Mouse (Mus musculus): ENCODE data around the gene Ttc39a. TPM values are rescaled to one million over a fixed set of nuclear protein-coding genes. Genes with fewer than 3 reads are reported as not detected.

Ttc39a gene
- polyA plus RNA-seq, 1 experiment from 2014 or later = 8.8 TPM

- H3K9me3 ChIP-seq = no peaks in the 10 kb centered on the region
- WGBS = 93% methylated on average over 5 of the region's 5 CpGs
- peaks cover 42% of the 10 kb centered on the region for H3K36me3 ChIP-seq
- peaks cover 58% of the 10 kb centered on the region for H3K4me1 ChIP-seq
- H3K4me2 ChIP-seq = no peak overlapping the region
- H3K27me3 ChIP-seq (replicated peaks) = no peaks in the 10 kb centered on the region
- no peak overlapping the region for H3K4me3 ChIP-seq
- no peak for ATAC-seq (ENCODE audit: extremely low read depth, insufficient number of reproducible peaks, low FRiP score, low TSS enrichment)
- H3K27ac ChIP-seq (replicated peaks) = no peak overlapping the region
- no peak overlapping the region for H3K9ac ChIP-seq
These were observed 34.0 kb downstream of the Ttc39a start for GRCm38 (mm10) chr4:109440381-109440780.

GRCm38 (mm10) chr4:109441000-109441399 is 34.6 kb downstream of the Ttc39a start:
- no peak overlapping the region for H3K4me2 ChIP-seq
- H3K27ac ChIP-seq (replicated peaks) = no peak overlapping the region
- peaks cover 38% of the 10 kb centered on the region for H3K36me3 ChIP-seq
- no peak for ATAC-seq (ENCODE audit: extremely low read depth, insufficient number of reproducible peaks, low FRiP score, low TSS enrichment)
- H3K9me3 ChIP-seq = no peaks in the 10 kb centered on the region
- H3K27me3 ChIP-seq (replicated peaks) = no peaks in the 10 kb centered on the region
- WGBS = 87% methylated on average over 3 of the region's 3 CpGs
- no peak overlapping the region for H3K4me3 ChIP-seq
- H3K4me1 ChIP-seq = peaks cover 64% of the 10 kb centered on the region
- H3K9ac ChIP-seq = no peak overlapping the region

- no peak for ATAC-seq (ENCODE audit: extremely low read depth, insufficient number of reproducible peaks, low FRiP score, low TSS enrichment)
- H3K4me2 ChIP-seq = no peak overlapping the region
These were observed 35.7 kb downstream of the Ttc39a start for GRCm38 (mm10) chr4:109442126-109442525.

GRCm38 (mm10) chr4:109442649-109443048 is 36.2 kb downstream of the Ttc39a start:
- no peak overlapping the region for H3K9ac ChIP-seq
- H3K4me2 ChIP-seq = no peak overlapping the region
- H3K27me3 ChIP-seq (replicated peaks) = no peaks in the 10 kb centered on the region
- 59% methylated on average over 4 of the region's 4 CpGs for WGBS
- H3K27ac ChIP-seq (replicated peaks) = peak overlapping the region; percentile 32
- no peak for ATAC-seq (ENCODE audit: extremely low read depth, insufficient number of reproducible peaks, low FRiP score, low TSS enrichment)
- peaks cover 38% of the 10 kb centered on the region for H3K36me3 ChIP-seq
- H3K4me1 ChIP-seq = peaks cover 75% of the 10 kb centered on the region
- no peaks in the 10 kb centered on the region for H3K9me3 ChIP-seq
- H3K4me3 ChIP-seq = no peak overlapping the region

More at GRCm38 (mm10) chr4:109442126-109442525, 35.7 kb downstream of the Ttc39a start:
- Histone ChIP-seq H3K9me3 (no peaks in the 10 kb centered on the region), H3K9ac (no peak overlapping the region), H3K4me3 (no peak overlapping the region), H3K36me3 (peaks cover 38% of the 10 kb centered on the region), H3K4me1 (peaks cover 75% of the 10 kb centered on the region), H3K27me3 (replicated peaks) (no peaks in the 10 kb centered on the region), H3K27ac (replicated peaks) (no peak overlapping the region; the same call in 1 of the 2 replicates)
- 79% methylated on average over 7 of the region's 7 CpGs for WGBS

GRCm38 (mm10) chr4:109444471-109444870 is 38.0 kb downstream of the Ttc39a start:
- H3K9ac ChIP-seq = no peak overlapping the region
- no peak overlapping the region for H3K4me2 ChIP-seq
- H3K27ac ChIP-seq (replicated peaks) = peak overlapping the region; percentile 69; the same call in 1 of the 2 replicates
- ATAC-seq (ENCODE audit: extremely low read depth, insufficient number of reproducible peaks, low FRiP score, low TSS enrichment) = no peak
- H3K4me1 ChIP-seq = peaks cover 78% of the 10 kb centered on the region
- 76% methylated on average over 6 of the region's 6 CpGs for WGBS
- no peaks in the 10 kb centered on the region for H3K9me3 ChIP-seq
- no peak overlapping the region for H3K4me3 ChIP-seq
- peaks cover 33% of the 10 kb centered on the region for H3K36me3 ChIP-seq
- no peaks in the 10 kb centered on the region for H3K27me3 ChIP-seq (replicated peaks)

- ATAC-seq (ENCODE audit: extremely low read depth, insufficient number of reproducible peaks, low FRiP score, low TSS enrichment) = no peak
- no peak overlapping the region for H3K4me3 ChIP-seq
- H3K27ac ChIP-seq (replicated peaks) = peak overlapping the region; percentile 69
- 72% methylated on average over 2 of the region's 2 CpGs for WGBS
- H3K4me1 ChIP-seq = peaks cover 77% of the 10 kb centered on the region
- no peaks in the 10 kb centered on the region for H3K9me3 ChIP-seq
- no peak overlapping the region; the same call in 1 of the 2 replicates for H3K4me2 ChIP-seq
- peak overlapping the region; percentile 29; the same call in 1 of the 2 replicates for H3K9ac ChIP-seq
- H3K27me3 ChIP-seq (replicated peaks) = no peaks in the 10 kb centered on the region
- peaks cover 38% of the 10 kb centered on the region for H3K36me3 ChIP-seq
These were observed 38.5 kb downstream of the Ttc39a start for GRCm38 (mm10) chr4:109444951-109445350.

- ATAC-seq (ENCODE audit: extremely low read depth, insufficient number of reproducible peaks, low FRiP score, low TSS enrichment) = peak; percentile 21; the same call in 1 of the 2 replicates
These were observed 39.0 kb downstream of the Ttc39a start for GRCm38 (mm10) chr4:109445397-109445796.

GRCm38 (mm10) chr4:109445956-109446355 is 39.5 kb downstream of the Ttc39a start:
- no peak for ATAC-seq (ENCODE audit: extremely low read depth, insufficient number of reproducible peaks, low FRiP score, low TSS enrichment)
- H3K4me1 ChIP-seq = peaks cover 74% of the 10 kb centered on the region

More at GRCm38 (mm10) chr4:109445397-109445796, 39.0 kb downstream of the Ttc39a start:
- H3K27ac ChIP-seq (replicated peaks) = peak overlapping the region; percentile 69
- no peaks in the 10 kb centered on the region for H3K27me3 ChIP-seq (replicated peaks)
- 23% methylated on average over 2 of the region's 2 CpGs for WGBS
- 0 out of 2 replicates have a peak overlapping the region, but pooled peaks have one; percentile 29 for H3K9ac ChIP-seq
- no peaks in the 10 kb centered on the region for H3K9me3 ChIP-seq
- no peak overlapping the region for H3K4me3 ChIP-seq
- H3K36me3 ChIP-seq = peaks cover 42% of the 10 kb centered on the region
- peaks cover 75% of the 10 kb centered on the region for H3K4me1 ChIP-seq
- H3K4me2 ChIP-seq = no peak overlapping the region; the same call in 1 of the 2 replicates

GRCm38 (mm10) chr4:109448531-109448930 is 42.1 kb downstream of the Ttc39a start:
- Histone ChIP-seq H3K4me1 (peaks cover 56% of the 10 kb centered on the region), H3K27me3 (replicated peaks) (no peaks in the 10 kb centered on the region), H3K9ac (no peak overlapping the region), H3K4me3 (no peak overlapping the region), H3K36me3 (peaks cover 40% of the 10 kb centered on the region), H3K27ac (replicated peaks) (no peak overlapping the region), H3K9me3 (no peaks in the 10 kb centered on the region), H3K4me2 (no peak overlapping the region)
- ATAC-seq (ENCODE audit: extremely low read depth, insufficient number of reproducible peaks, low FRiP score, low TSS enrichment) = no peak
- 91% methylated on average over 2 of the region's 2 CpGs for WGBS

More at GRCm38 (mm10) chr4:109445956-109446355, 39.5 kb downstream of the Ttc39a start:
- Histone ChIP-seq H3K36me3 (peaks cover 45% of the 10 kb centered on the region), H3K27me3 (replicated peaks) (no peaks in the 10 kb centered on the region), H3K9ac (no peak overlapping the region), H3K4me3 (no peak overlapping the region), H3K4me2 (no peak overlapping the region), H3K27ac (replicated peaks) (peak overlapping the region; percentile 69), H3K9me3 (no peaks in the 10 kb centered on the region)
- 28% methylated on average over 1 of the region's 1 CpGs for WGBS

- Histone ChIP-seq H3K4me1 (peaks cover 31% of the 10 kb centered on the region), H3K27me3 (replicated peaks) (no peaks in the 10 kb centered on the region), H3K9ac (no peak overlapping the region), H3K4me3 (no peak overlapping the region), H3K9me3 (no peaks in the 10 kb centered on the region), H3K27ac (replicated peaks) (no peak overlapping the region), H3K4me2 (no peak overlapping the region), H3K36me3 (peaks cover 31% of the 10 kb centered on the region)
- WGBS = 87% methylated on average over 6 of the region's 6 CpGs
- no peak for ATAC-seq (ENCODE audit: extremely low read depth, insufficient number of reproducible peaks, low FRiP score, low TSS enrichment)
These were observed 50.4 kb downstream of the Ttc39a start for GRCm38 (mm10) chr4:109456821-109457220.

GRCm38 (mm10) chr4:109460421-109461179 is 54.2 kb downstream of the Ttc39a start:
- peaks cover 8% of the 10 kb centered on the region for H3K36me3 ChIP-seq
- H3K9me3 ChIP-seq = no peaks in the 10 kb centered on the region
- H3K27ac ChIP-seq (replicated peaks) = peak overlapping the region; percentile 95
- peak; percentile 66 for ATAC-seq (ENCODE audit: extremely low read depth, insufficient number of reproducible peaks, low FRiP score, low TSS enrichment)
- H3K27me3 ChIP-seq (replicated peaks) = no peaks in the 10 kb centered on the region
- 28% methylated on average over 3 of the region's 3 CpGs for WGBS
- H3K9ac ChIP-seq = peak overlapping the region; percentile 74
- 0 out of 2 replicates have a peak overlapping the region, but pooled peaks have one; percentile 1 for H3K4me3 ChIP-seq
- peak overlapping the region; percentile 55 for H3K4me2 ChIP-seq
- H3K4me1 ChIP-seq = peaks cover 42% of the 10 kb centered on the region

Data from heart, embryonic 13.5 days (tissue).